Mouse (Mus musculus) olfactory bulb, adult 2 months (tissue): ENCODE measurements around the gene B3gat1.

ENCODE experiments used
- CTCF ChIP-seq: fragments of 200-500 bp; IDR thresholded peaks from 2 replicates; pipeline ENCODE4 v1.5.1; 2012; ENCODE audit warnings: low read depth, mild to moderate bottlenecking, low read length, moderate library complexity; ENCODE audit not compliant: insufficient read depth
- POLR2A ChIP-seq: fragments of 200-500 bp; IDR thresholded peaks from 2 replicates; pipeline ENCODE4 v1.6.1; 2012; ENCODE audit warnings: mild to moderate bottlenecking, low read depth, low read length, moderate library complexity; ENCODE audit not compliant: insufficient read depth

GRCm38 (mm10) chr9:26694656-26695055 is 38.9 kb upstream of the B3gat1 start:
- TF ChIP-seq POLR2A (no peak), CTCF (no peak)
